Mouse (Mus musculus) bone marrow, adult 2 months (tissue): Measurements from ENCODE around the gene Fars2.

Source experiments
- CTCF ChIP-seq: fragments of 200-500 bp; IDR thresholded peaks from 2 replicates; pipeline ENCODE4 v1.5.1; 2011; ENCODE audit warnings: low read length, control low read depth; ENCODE audit not compliant: control insufficient read depth, insufficient read depth
- POLR2A ChIP-seq: fragments of 200-500 bp; IDR thresholded peaks from 2 replicates; pipeline ENCODE4 v1.6.1; 2011; ENCODE audit warnings: low read depth, mild to moderate bottlenecking, control low read depth, low read length, borderline replicate concordance; ENCODE audit not compliant: control insufficient read depth

DNA sequence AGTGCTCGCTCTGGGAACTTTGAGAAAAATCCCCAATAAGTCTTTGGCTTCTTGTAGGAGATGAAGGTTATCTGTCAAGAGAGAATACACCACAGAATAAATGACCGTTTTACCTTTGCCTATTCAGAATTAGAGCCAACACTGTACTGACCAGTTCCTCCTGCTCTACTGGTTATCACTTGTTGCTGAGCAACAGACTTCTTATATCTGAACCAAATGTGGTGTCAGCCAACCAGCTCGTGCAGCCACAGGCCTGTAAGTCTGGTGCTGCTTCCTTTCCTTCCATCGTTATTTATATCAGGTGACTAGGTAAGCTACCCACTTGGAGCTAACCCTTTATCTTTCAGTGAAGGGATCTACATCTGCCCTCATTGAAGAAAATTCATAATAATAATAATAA lies 179.4 kb downstream of the Fars2 start:
- TF ChIP-seq CTCF (no peak), POLR2A (no peak)
